8 mouse cellular contexts compared by ENCODE assay signal in genomic region chr4:54948616-54949560, GRCm38 (mm10). TPM values are rescaled to one million over a fixed set of nuclear protein-coding genes. Genes with fewer than 3 reads are reported as not detected.
A peak's percentile ranks its signal among the peaks of the same experiment; 100 is the strongest.
DNase-seq lines count a peak whose midpoint lies in the region; ATAC-seq lines count a peak whose summit lies in the region.

No protein-coding gene starts in this region.

- 0% methylated on average over 28 of the region's 32 CpGs for WGBS in embryonic facial prominence, embryonic 11.5 days
- 2% methylated on average over 28 of the region's 32 CpGs for WGBS in midbrain, embryonic 14.5 days

- H3K4me2 ChIP-seq in embryonic facial prominence, embryonic 11.5 days (ENCODE audit: low read depth, low read length), result peak overlapping the region; percentile 69
- H3K4me2 ChIP-seq in midbrain, embryonic 14.5 days (ENCODE audit: low read length), result peak overlapping the region; percentile 82

- H3K36me3 ChIP-seq in embryonic facial prominence, embryonic 11.5 days (replicated peaks; ENCODE audit: control insufficient read depth, insufficient read depth, low read depth, low read length), result no peaks in the 10 kb centered on the region
- no peaks in the 10 kb centered on the region for H3K36me3 ChIP-seq in midbrain, embryonic 14.5 days (ENCODE audit: control insufficient read depth, insufficient read depth, low read length)

- H3K27me3 ChIP-seq in embryonic facial prominence, embryonic 11.5 days (ENCODE audit: control insufficient read depth, insufficient read depth, low read length), result no peaks in the 10 kb centered on the region
- no peaks in the 10 kb centered on the region for H3K27me3 ChIP-seq in midbrain, embryonic 14.5 days (ENCODE audit: control insufficient read depth, insufficient read depth, low read length)

- no peaks in the 10 kb centered on the region for H3K4me1 ChIP-seq in embryonic facial prominence, embryonic 11.5 days (ENCODE audit: control insufficient read depth, insufficient read depth, low read length)
- H3K4me1 ChIP-seq in midbrain, embryonic 14.5 days (ENCODE audit: control insufficient read depth, insufficient read depth, low read length), result peaks cover 35% of the 10 kb centered on the region

- no peaks in the 10 kb centered on the region for H3K9me3 ChIP-seq in embryonic facial prominence, embryonic 11.5 days (replicated peaks; ENCODE audit: control insufficient read depth, low read length)
- H3K9me3 ChIP-seq in midbrain, embryonic 14.5 days (ENCODE audit: control insufficient read depth, low read length), result no peaks in the 10 kb centered on the region

- peak; percentile 91 for DNase-seq in heart, adult 11 months
- DNase-seq in heart, postnatal 25 days (ENCODE audit: low spot score), result no peak
- peak; percentile 36 for DNase-seq in ZHBTc4 (ENCODE audit: low read depth, low spot score)
- DNase-seq in embryonic facial prominence, embryonic 11.5 days (ENCODE audit: low spot score), result peak; percentile 52
- peak; percentile 43 to 51 for DNase-seq in heart, postnatal 14 days
- DNase-seq in layer of hippocampus, postnatal 36 days, result peak; percentile 36 to 43
- DNase-seq in midbrain, embryonic 14.5 days, result peak; percentile 78
- DNase-seq in thymus, postnatal 25 days, result no peak

- ATAC-seq in embryonic facial prominence, embryonic 11.5 days (replicated peaks; ENCODE audit: insufficient number of reproducible peaks, low FRiP score, low TSS enrichment, low read depth), result peak; percentile 42
- peak; percentile 44 for ATAC-seq in midbrain, embryonic 14.5 days (ENCODE audit: low FRiP score, low TSS enrichment)

- H3K9ac ChIP-seq in embryonic facial prominence, embryonic 11.5 days (replicated peaks; ENCODE audit: low read length), result peak overlapping the region; percentile 82
- peak overlapping the region; percentile 98 for H3K9ac ChIP-seq in midbrain, embryonic 14.5 days (replicated peaks; ENCODE audit: low read length)

- H3K27ac ChIP-seq in embryonic facial prominence, embryonic 11.5 days (replicated peaks; ENCODE audit: low read depth, low read length), result peak overlapping the region; percentile 93
- peak overlapping the region; percentile 99 for H3K27ac ChIP-seq in midbrain, embryonic 14.5 days (replicated peaks; ENCODE audit: low read depth, low read length)

- intact Hi-C loops in heart, postnatal 25 days (cut with DNase I), result loop anchor here (5.0 to 10.0 kb wide), 2 partner anchors 128 to 1024 kb away; no protein-coding TSS in a partner anchor
- intact Hi-C loops in heart, postnatal 14 days (cut with DNase I), result loop anchor here (2.0 to 10.0 kb wide), 5 partner anchors 18 to 1014 kb away; no protein-coding TSS in a partner anchor

- H3K4me3 ChIP-seq in embryonic facial prominence, embryonic 11.5 days (ENCODE audit: low read depth, low read length), result peak overlapping the region; percentile 64
- H3K4me3 ChIP-seq in midbrain, embryonic 14.5 days (replicated peaks; ENCODE audit: low read depth, low read length), result peak overlapping the region; percentile 87

RNA-seq across cellular contexts. Expression of gene Zfp462, which starts 4.0 kb away (rescaled TPM):
- total RNA-seq in heart, postnatal 25 days (2021), result 10 to 100 TPM in 1 of 2 experiments, 1 to 10 TPM in 1; 6.1 to 10.5 TPM
- polyA plus RNA-seq in embryonic facial prominence, embryonic 11.5 days (2014; fragmentation: Nextera tagmentation; extraction: Ambion mirVana), result 15.4 and 16.9 TPM in 2 replicates
- total RNA-seq in heart, postnatal 14 days (2021), result 10 to 100 TPM; 13.0 TPM
- total RNA-seq in layer of hippocampus, postnatal 36 days (2021), result 10 to 100 TPM; 62.8 to 69.0 TPM
- polyA plus RNA-seq in midbrain, embryonic 14.5 days (2014; fragmentation: Nextera tagmentation; extraction: Ambion mirVana), result 19.6 and 25.6 TPM in 2 replicates

Comparison
In these comparisons a context has a peak if more than half of its experiments do, and no peak if none do; other contexts are left out.
1. DNase-seq: peak in heart, adult 11 months (single experiment), ZHBTc4 (single experiment), embryonic facial prominence, embryonic 11.5 days (single experiment), heart, postnatal 14 days (2 of 2), layer of hippocampus, postnatal 36 days (2 of 2) and midbrain, embryonic 14.5 days (single experiment); none in heart, postnatal 25 days (single experiment) and thymus, postnatal 25 days (single experiment).
2. RNA of gene Zfp462, which starts 4.0 kb away (total RNA-seq): 62.8 to 69.0 TPM in layer of hippocampus, postnatal 36 days; 13.0 TPM in heart, postnatal 14 days and 6.1 to 10.5 TPM in heart, postnatal 25 days; every median in the first group is over 4 times any median in the second.